Mouse (Mus musculus) embryonic fibroblast, embryonic 13.5 days (primary cell): ENCODE data around the gene Gm47283.
"Not testable (repeated sequence)": the region's sequence is repeated elsewhere in the genome, so short reads cannot be mapped to it uniquely, and the experiment has no call there.

Experiments used
- CTCF ChIP-seq: IDR thresholded peaks from 2 replicates; pipeline ENCODE4 v1.5.1; 2011; ENCODE audit warnings: mild to moderate bottlenecking, control low read depth, low read length, moderate library complexity, borderline replicate concordance; ENCODE audit not compliant: insufficient read depth
- POLR2A ChIP-seq: IDR thresholded peaks from 2 replicates; pipeline ENCODE4 v1.6.1; 2011; ENCODE audit warnings: low read depth, mild to moderate bottlenecking, control low read depth, low read length, moderate library complexity

DNA sequence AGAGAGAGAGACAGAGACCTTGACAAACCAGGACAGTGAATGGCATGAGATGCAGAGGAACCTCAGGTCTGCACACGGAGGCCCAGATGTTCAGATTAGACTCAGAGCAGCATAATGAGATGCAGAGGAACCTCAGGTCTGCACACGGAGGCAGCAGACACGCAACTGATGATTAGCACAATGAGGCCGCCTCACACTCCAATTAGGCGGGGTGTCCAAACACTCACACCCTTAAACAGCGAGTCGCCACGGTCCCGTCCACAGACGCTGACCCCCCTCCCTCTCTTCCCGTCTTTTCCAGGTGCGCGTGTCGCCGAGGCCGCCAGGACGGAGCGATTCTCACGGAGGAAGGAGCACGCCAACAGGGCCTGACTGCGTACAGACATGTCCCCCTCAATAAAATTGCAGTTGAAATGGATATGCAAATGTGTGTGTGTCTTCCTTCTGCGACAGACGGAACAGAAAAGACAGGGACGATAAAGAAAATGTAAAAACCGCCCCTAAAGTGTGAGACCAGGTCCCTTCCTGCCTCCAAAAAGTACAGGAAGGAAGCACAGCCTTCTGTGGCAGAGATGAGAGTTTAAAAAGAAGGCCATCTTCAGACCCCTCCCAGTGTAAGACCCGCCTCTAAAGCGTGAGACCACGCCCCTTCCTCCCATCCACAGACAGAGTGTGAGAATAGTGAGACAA lies 45.6 kb upstream of the Gm47283 start:
- TF ChIP-seq CTCF, POLR2A: not testable (repeated sequence)
